Mouse (Mus musculus) adrenal gland, postnatal 25 days (tissue): Measurements from ENCODE around the gene Msh3. TPM values are rescaled to one million over a fixed set of nuclear protein-coding genes. Genes with fewer than 3 reads are reported as not detected.

ENCODE experiments used
- DNase-seq: peaks from one replicate; pipeline ENCODE4 v3.0.0; 2021; ENCODE audit warnings: mixed read lengths
- total RNA-seq: library from RNA; stranded (reverse); gene quantifications from 2 replicates; pipeline ENCODE4 v1.2.3, GENCODE M21; 2021

Msh3 gene
- total RNA-seq, 1 experiment from 2014 or later = 38.8 TPM

GRCm38 (mm10) chr13:92330621-92331020 is 24.2 kb downstream of the Msh3 start:
- no peak for DNase-seq

GRCm38 (mm10) chr13:92328000-92328399 is 26.8 kb downstream of the Msh3 start:
- DNase-seq = no peak

- DNase-seq = no peak
These were observed 28.8 kb downstream of the Msh3 start for GRCm38 (mm10) chr13:92326030-92326429.

- DNase-seq = no peak
These were observed 34.0 kb downstream of the Msh3 start for GRCm38 (mm10) chr13:92320770-92321169.

- no peak for DNase-seq
These were observed 40.2 kb downstream of the Msh3 start for GRCm38 (mm10) chr13:92314613-92315012.

GRCm38 (mm10) chr13:92305680-92306079 is 49.1 kb downstream of the Msh3 start, which contains the start of gene Gm20379:
TSS of gene Gm20379 (plus strand) at chr13:92305980.
- DNase-seq = no peak

- DNase-seq = no peak
These were observed 50.5 kb downstream of the Msh3 start for GRCm38 (mm10) chr13:92304291-92304690.

GRCm38 (mm10) chr13:92303062-92303948 is 51.5 kb downstream of the Msh3 start:
- DNase-seq = no peak

GRCm38 (mm10) chr13:92302466-92302865 is 52.3 kb downstream of the Msh3 start:
- DNase-seq = no peak

GRCm38 (mm10) chr13:92301754-92302153 is 53.0 kb downstream of the Msh3 start:
- DNase-seq = no peak

GRCm38 (mm10) chr13:92299522-92299921 is 55.3 kb downstream of the Msh3 start:
- no peak for DNase-seq

- no peak for DNase-seq
These were observed 57.8 kb downstream of the Msh3 start for GRCm38 (mm10) chr13:92297021-92297420.

- DNase-seq = no peak
These were observed 58.3 kb downstream of the Msh3 start for GRCm38 (mm10) chr13:92296490-92296889.

GRCm38 (mm10) chr13:92293883-92294282 is 60.9 kb downstream of the Msh3 start:
- DNase-seq = no peak

GRCm38 (mm10) chr13:92291605-92292004 is 63.2 kb downstream of the Msh3 start:
- no peak for DNase-seq

GRCm38 (mm10) chr13:92277027-92277426 is 77.8 kb downstream of the Msh3 start:
- no peak for DNase-seq

- no peak for DNase-seq
These were observed 79.5 kb downstream of the Msh3 start for GRCm38 (mm10) chr13:92275292-92275691.

- peak; percentile 66 for DNase-seq
These were observed 80.3 kb downstream of the Msh3 start for GRCm38 (mm10) chr13:92274274-92275198.

- no peak for DNase-seq
These were observed 87.7 kb downstream of the Msh3 start for GRCm38 (mm10) chr13:92267076-92267475.

- DNase-seq = peak; percentile 36
These were observed 91.2 kb downstream of the Msh3 start for GRCm38 (mm10) chr13:92263566-92263965.

GRCm38 (mm10) chr13:92261329-92261728 is 93.5 kb downstream of the Msh3 start:
- DNase-seq = no peak

GRCm38 (mm10) chr13:92255480-92255879 is 99.3 kb downstream of the Msh3 start:
- DNase-seq = no peak

GRCm38 (mm10) chr13:92253850-92254249 is 101.0 kb downstream of the Msh3 start:
- DNase-seq = no peak
